Mouse (Mus musculus) stomach, embryonic 16.5 days (tissue): Measurements from ENCODE around the gene Clcn2. TPM values are rescaled to one million over a fixed set of nuclear protein-coding genes. Genes with fewer than 3 reads are reported as not detected.

ENCODE experiments used
- ATAC-seq: fragments of 200-750 bp; cut with Nextera tagmentation; 2 replicates; pipeline ENCODE4 v1.8.0; 2017; ENCODE audit warnings: moderate number of reproducible peaks, moderate TSS enrichment; ENCODE audit not compliant: insufficient read depth, low FRiP score
- H3K27ac ChIP-seq: fragments of 300-500 bp; sonication (generic); 2 replicates; pipeline ENCODE4 v1.5.1; 2014; ENCODE audit warnings: low read length
- H3K27me3 ChIP-seq: fragments of 300-500 bp; sonication (generic); 2 replicates; pipeline ENCODE4 v1.6.1; 2014; ENCODE audit warnings: low read length, control low read depth, mixed read lengths; ENCODE audit not compliant: control insufficient read depth, insufficient read depth
- H3K36me3 ChIP-seq: fragments of 300-500 bp; sonication (generic); 2 replicates; pipeline ENCODE4 v1.6.1; 2014; ENCODE audit warnings: low read length; ENCODE audit not compliant: control insufficient read depth, insufficient read depth
- H3K4me1 ChIP-seq: fragments of 300-500 bp; sonication (generic); 2 replicates; pipeline ENCODE4 v1.6.1; 2014; ENCODE audit warnings: low read length, control low read depth, mixed read lengths; ENCODE audit not compliant: control insufficient read depth, insufficient read depth
- H3K4me2 ChIP-seq: fragments of 300-500 bp; sonication (generic); 2 replicates; pipeline ENCODE4 v1.6.1; 2014; ENCODE audit warnings: low read depth, low read length, mixed read lengths
- H3K4me3 ChIP-seq: fragments of 300-500 bp; sonication (generic); replicated peaks from 2 replicates; pipeline ENCODE4 v1.5.1; 2014; ENCODE audit warnings: mild to moderate bottlenecking, low read length
- H3K9ac ChIP-seq: fragments of 300-500 bp; sonication (generic); 2 replicates; pipeline ENCODE4 v1.6.1; 2014; ENCODE audit warnings: low read length
- H3K9me3 ChIP-seq: fragments of 300-500 bp; sonication (generic); replicated peaks from 2 replicates; pipeline ENCODE4 v1.6.1; 2016; ENCODE audit warnings: low read length, control low read depth; ENCODE audit not compliant: control insufficient read depth
- WGBS: fragments of 180-500 bp; shearing (Covaris S2); extraction: QIAGEN DNeasy Blood & Tissue Kit; methylation state at CpG from one replicate; pipeline ENCODE4 v1.1.7; 2014; 5-methylcytosine and 5-hydroxymethylcytosine counted together
- polyA plus RNA-seq: library from polyadenylated mRNA; unstranded; fragments of >200 nt; fragmentation: Nextera tagmentation; extraction: Ambion mirVana; gene quantifications from 2 replicates; pipeline ENCODE4 v1.2.1, GENCODE M21; 2015

Gene Clcn2
- polyA plus RNA-seq, 1 experiment from 2014 or later: 11.6 TPM

DNA sequence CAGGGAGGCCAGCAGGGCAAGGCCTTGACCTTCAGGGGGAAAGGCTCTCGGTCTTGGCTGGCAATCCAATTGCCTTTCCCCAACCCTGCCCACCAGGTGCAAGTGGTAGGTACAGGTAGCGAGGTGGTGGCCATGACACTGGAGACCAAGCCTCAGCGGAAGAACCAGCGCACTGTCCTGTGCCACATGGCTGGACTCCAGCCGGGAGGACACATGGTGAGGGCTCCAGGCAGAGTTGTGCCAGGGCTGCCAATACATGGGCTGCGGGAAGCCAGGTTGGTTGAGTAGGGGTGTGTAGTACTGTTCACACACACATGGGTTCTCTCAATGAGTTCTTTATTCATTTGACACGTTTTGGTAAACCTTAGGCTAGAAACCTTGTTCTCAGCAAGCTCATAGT lies 18.6 kb upstream of the Clcn2 start:
- WGBS: 85% methylated on average over 7 of the region's 7 CpGs
- Histone ChIP-seq H3K9me3 (no peaks in the 10 kb centered on the region), H3K4me3 (no peak overlapping the region)

DNA sequence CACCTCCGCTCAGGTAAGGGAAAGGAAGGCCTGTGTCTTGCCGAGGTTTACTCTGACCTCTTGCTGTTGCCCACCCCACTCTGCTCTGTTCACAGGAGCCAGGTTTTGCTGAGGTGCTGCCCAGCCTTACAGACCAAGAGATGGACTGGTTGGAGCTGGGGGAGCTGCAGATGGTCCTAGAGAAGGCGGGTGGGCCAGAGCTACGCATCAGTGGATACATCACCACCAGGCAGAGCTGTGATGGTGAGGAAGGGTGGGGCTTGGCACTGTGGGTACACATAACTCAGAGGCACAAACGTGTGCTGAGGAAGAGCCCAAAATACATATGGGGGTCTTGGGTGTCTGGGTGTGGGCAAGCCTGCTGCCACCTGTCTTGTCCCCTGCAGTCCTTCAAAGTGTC lies 18.1 kb upstream of the Clcn2 start:
- no peaks in the 10 kb centered on the region for H3K9me3 ChIP-seq
- 79% methylated on average over 5 of the region's 5 CpGs for WGBS
- peaks cover 14% of the 10 kb centered on the region for H3K27me3 ChIP-seq
- H3K9ac ChIP-seq: no peak overlapping the region
- H3K4me3 ChIP-seq: no peak overlapping the region
- H3K36me3 ChIP-seq: no peaks in the 10 kb centered on the region
- H3K4me2 ChIP-seq: no peak overlapping the region
- no peak for ATAC-seq
- peaks cover 12% of the 10 kb centered on the region for H3K4me1 ChIP-seq
- H3K27ac ChIP-seq: no peak overlapping the region

More for the DNA sequence above, 18.6 kb upstream of the Clcn2 start:
- H3K27ac ChIP-seq: no peak overlapping the region
- H3K27me3 ChIP-seq: peaks cover 14% of the 10 kb centered on the region
- no peaks in the 10 kb centered on the region for H3K36me3 ChIP-seq
- H3K4me1 ChIP-seq: peaks cover 12% of the 10 kb centered on the region
- H3K9ac ChIP-seq: no peak overlapping the region
- no peak for ATAC-seq
- H3K4me2 ChIP-seq: no peak overlapping the region

DNA sequence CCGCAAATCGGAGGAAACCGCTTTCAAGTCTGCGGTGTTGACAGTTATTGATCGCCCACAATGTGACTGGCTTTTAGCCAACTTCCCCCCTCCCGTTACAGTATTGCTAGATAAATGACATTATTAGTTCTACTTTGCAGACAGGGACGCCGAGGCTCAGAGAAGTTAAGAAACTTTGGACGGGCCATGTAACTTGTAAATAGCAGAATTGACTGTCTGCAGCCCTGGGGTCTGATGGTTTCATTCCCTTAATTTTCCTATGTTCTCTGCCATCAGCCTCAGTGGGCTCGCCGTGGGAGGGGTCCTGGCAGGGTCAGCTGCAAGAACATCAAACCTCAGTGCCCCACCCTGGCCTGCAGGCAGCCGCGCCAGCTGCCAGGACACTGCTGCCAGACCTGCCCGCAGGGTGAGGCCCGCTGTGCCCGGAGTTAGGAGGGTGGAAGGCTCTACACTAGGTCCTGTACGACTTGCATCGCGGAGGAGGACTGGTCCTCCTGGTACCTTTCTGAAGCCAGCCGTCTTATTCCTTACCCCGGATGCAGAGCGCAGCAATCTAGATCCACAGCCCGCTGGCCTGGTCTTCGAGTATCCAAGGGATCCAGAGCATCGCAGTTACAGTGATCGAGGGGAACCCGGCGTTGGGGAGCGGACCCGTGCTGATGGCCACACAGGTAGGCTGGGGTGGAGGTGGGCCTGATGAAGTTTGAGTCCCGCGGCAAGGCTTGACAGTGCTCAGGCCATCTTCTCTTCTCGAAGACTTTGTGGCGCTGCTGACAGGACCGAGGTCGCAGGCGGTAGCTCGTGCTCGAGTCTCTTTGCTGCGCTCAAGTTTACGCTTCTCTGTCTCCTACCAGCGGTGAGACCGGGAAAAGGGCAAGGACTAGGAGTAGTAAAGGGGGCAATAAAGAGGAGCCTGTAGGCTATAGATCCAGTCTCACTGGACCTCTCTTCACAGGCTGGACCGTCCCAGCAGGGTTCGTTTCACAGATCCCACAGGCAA lies 16.5 kb upstream of the Clcn2 start, which contains the start of gene Thpo:
Gene Thpo (minus strand): TSS at position 781 of the 1,000 bp plus-strand sequence.
- Histone ChIP-seq H3K27me3 (peaks cover 14% of the 10 kb centered on the region), H3K36me3 (no peaks in the 10 kb centered on the region), H3K27ac (no peak within 1 kb of the TSS), H3K9me3 (no peaks in the 10 kb centered on the region), H3K4me3 (peak within 1 kb of the TSS; percentile 70), H3K9ac (peak within 1 kb of the TSS; percentile 87), H3K4me2 (peak within 1 kb of the TSS; percentile 100), H3K4me1 (peaks cover 16% of the 10 kb centered on the region)
- no peak for ATAC-seq
- WGBS: 8% methylated on average over 45 of the region's 45 CpGs

DNA sequence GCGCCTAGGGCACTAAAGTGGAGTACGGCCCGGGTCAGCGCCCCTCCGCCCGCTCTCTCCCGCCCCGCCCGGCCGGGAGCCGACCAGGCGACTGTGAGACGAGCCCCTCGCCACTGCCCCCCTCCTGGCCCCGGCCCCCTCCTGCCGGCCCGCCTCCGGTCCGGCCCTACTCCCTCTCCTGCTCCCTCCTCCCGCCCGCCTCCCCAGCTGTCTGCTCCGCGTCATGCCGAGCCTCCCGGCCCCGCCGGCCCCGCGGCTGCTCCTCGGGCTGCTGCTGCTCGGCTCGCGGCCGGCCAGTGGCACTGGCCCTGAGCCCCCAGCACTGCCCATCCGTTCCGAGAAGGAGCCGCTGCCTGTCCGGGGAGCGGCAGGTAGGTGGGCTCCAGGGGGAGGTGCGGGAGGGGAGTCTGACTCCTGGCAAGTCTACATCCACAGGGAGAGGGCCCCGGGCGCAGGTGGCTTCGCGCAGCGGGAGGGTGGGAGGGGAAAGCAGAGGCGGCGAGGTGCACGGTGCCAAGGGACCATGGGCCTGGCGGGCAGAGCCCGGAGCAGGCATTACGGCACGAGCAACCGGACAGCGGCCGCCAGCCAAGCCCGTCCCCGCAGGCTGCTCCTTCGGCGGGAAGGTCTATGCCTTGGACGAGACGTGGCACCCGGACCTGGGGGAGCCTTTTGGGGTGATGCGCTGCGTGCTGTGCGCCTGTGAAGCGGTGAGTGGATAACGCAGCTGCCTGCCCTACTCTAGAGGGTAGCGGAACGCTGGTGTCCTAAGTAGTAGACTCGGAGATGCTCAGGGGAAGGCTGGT lies 15.6 kb upstream of the Clcn2 start, which contains the start of gene Chrd:
Gene Chrd (plus strand): TSS at position 203 of the 806 bp plus-strand sequence.
- H3K4me2 ChIP-seq: peak within 1 kb of the TSS; percentile 100
- H3K4me1 ChIP-seq: peaks cover 16% of the 10 kb centered on the region
- H3K27ac ChIP-seq: peak within 1 kb of the TSS; percentile 67
- H3K27me3 ChIP-seq: peaks cover 14% of the 10 kb centered on the region
- WGBS: under 1% methylated on average over 56 of the region's 70 CpGs
- peak; percentile 87; the same call in 1 of the 2 replicates for ATAC-seq
- peak within 1 kb of the TSS; percentile 87 for H3K9ac ChIP-seq
- peak within 1 kb of the TSS; percentile 70 for H3K4me3 ChIP-seq
- no peaks in the 10 kb centered on the region for H3K9me3 ChIP-seq
- H3K36me3 ChIP-seq: no peaks in the 10 kb centered on the region

DNA sequence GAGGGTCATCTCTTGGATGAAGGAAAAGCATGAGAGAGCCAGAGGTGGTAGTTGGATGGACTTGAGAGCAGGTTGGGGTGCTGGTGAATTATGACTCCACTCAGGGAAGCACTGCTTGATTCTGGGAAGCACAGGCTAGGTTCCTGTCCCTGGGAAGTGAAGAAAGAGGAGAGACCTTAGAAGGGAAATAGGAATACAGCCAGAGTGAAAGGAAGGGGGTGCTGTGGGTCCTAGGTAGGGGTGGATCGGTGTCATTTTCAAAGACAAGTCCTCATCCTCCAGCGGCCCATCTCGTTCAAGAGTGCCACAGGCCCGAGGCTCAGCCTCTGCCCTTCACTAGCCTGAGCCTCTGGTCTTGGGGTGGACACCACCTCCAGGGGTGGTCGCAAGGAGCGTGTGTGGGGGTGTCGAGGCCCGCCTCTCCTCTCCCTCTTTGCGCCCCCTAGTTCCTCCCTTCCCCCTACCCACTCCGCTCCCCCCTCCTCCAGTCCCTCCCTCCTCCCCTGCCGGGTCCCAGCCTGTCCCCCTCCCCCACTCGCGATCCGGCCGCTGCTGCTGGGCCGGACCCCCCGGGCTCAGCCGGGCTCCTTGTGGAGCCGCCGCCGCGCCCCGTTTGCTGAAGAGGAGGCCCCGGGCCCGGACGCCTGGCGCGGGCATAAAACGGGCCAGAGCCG lies 14.8 kb upstream of the Clcn2 start:
- Histone ChIP-seq H3K27ac (peak overlapping the region; percentile 67), H3K4me1 (peaks cover 16% of the 10 kb centered on the region), H3K36me3 (no peaks in the 10 kb centered on the region), H3K4me3 (peak overlapping the region; percentile 70), H3K27me3 (peaks cover 14% of the 10 kb centered on the region), H3K4me2 (peak overlapping the region; percentile 100), H3K9ac (peak overlapping the region; percentile 87), H3K9me3 (no peaks in the 10 kb centered on the region)
- ATAC-seq: peak; percentile 38; the same call in 1 of the 2 replicates
- 2% methylated on average over 22 of the region's 30 CpGs for WGBS

DNA sequence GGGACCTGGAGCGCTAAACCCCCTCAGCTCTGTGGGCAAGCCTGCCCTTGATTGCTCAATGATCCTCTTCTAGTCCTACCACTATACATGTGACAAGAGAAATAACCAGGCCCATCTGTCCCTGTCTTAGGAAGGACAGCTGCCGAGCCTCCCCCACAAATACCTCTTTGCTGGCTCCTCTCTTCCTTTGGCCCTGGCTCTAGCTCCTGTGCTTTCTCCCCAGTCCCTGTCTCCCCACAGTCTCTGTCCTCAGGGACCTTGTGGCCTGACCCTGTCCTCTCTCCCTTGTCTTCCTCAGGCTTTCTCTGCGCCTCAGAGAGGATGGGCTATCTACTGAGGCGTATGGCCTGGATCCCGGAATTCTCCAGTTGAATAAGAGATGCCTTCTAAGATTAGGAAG lies 14.1 kb upstream of the Clcn2 start:
- Histone ChIP-seq H3K36me3 (no peaks in the 10 kb centered on the region), H3K9me3 (no peaks in the 10 kb centered on the region), H3K27me3 (peaks cover 14% of the 10 kb centered on the region), H3K4me3 (no peak overlapping the region), H3K4me1 (peaks cover 16% of the 10 kb centered on the region), H3K4me2 (no peak overlapping the region), H3K9ac (no peak overlapping the region), H3K27ac (no peak overlapping the region)
- ATAC-seq: no peak
- 67% methylated on average over 5 of the region's 5 CpGs for WGBS

DNA sequence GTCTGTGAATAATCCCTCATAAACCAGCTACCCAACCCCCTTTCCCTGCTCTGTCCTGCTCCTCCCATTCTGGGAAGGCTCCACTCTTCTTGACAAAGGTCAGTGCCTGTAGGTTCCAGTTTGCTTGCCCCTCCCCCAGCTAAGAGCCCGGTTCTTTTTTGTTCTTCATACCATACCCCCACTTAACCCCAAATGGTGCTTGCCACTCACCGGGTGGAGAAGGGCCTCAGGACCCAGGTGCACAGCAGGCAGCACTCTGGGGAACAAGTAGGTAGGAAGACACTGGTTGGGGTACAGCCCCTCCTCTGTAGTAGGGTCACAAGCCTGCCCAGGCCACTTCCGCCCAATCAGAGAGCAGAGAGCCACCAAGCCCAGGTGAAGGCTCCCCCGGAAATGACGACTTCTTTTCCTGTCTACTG lies 12.8 kb upstream of the Clcn2 start:
- Histone ChIP-seq H3K4me1 (peaks cover 16% of the 10 kb centered on the region), H3K9me3 (no peaks in the 10 kb centered on the region), H3K27me3 (peaks cover 14% of the 10 kb centered on the region), H3K27ac (no peak overlapping the region), H3K36me3 (no peaks in the 10 kb centered on the region), H3K4me2 (no peak overlapping the region), H3K9ac (no peak overlapping the region), H3K4me3 (no peak overlapping the region)
- WGBS: 33% methylated on average over 5 of the region's 5 CpGs
- no peak for ATAC-seq

DNA sequence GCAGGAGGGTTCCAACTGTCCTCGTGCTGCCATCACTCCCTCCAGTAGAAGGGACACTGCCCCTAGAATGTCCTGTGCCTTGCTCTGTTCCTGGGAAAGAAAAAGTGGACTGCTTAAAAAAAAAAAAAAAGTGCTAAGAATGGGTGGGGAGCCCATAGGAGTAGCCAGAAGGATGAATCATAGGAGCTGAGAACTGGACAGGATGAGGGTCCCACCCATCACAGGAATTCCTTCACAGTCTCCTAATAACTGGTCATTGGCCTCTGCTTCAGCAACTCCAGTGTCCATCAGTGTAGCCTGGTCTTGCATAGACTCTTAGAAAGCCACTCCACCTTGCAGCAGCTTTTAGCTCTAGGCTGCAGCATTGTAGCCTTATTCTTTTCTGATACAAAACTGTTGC lies 8.8 kb upstream of the Clcn2 start:
- no peak for ATAC-seq
- 56% methylated on average over 1 of the region's 1 CpGs for WGBS
- H3K4me1 ChIP-seq: 0 out of 2 replicates have a peak, but pooled peaks cover 4% of the 10 kb centered on the region

More for the DNA sequence above, 8.8 kb upstream of the Clcn2 start:
- no peak overlapping the region for H3K9ac ChIP-seq
- no peak overlapping the region for H3K27ac ChIP-seq
- H3K4me3 ChIP-seq: no peak overlapping the region
- no peaks in the 10 kb centered on the region for H3K27me3 ChIP-seq
- H3K9me3 ChIP-seq: no peaks in the 10 kb centered on the region
- H3K36me3 ChIP-seq: no peaks in the 10 kb centered on the region
- no peak overlapping the region for H3K4me2 ChIP-seq
